Mouse (Mus musculus) heart, postnatal 10 days (tissue): ENCODE results near the gene Cir1. TPM values are rescaled to one million over a fixed set of nuclear protein-coding genes. Genes with fewer than 3 reads are reported as not detected.

Experiments used
- DNase-seq, 2 experiments: peaks; one replicate each; pipeline ENCODE4 v3.0.0; 2021
- intact Hi-C: fragments of 180-260 bp; cut with DNase I; formaldehyde crosslinking; loops from one replicate; pipeline ENCODE4 v1.15.1; 2025
- total RNA-seq, 2 experiments: library from RNA; stranded (reverse); gene quantifications; 2 replicates each; pipeline ENCODE4 v1.2.3; 2021

Cir1 gene
- 10 to 100 TPM; 13.7 to 14.0 TPM for total RNA-seq

DNA sequence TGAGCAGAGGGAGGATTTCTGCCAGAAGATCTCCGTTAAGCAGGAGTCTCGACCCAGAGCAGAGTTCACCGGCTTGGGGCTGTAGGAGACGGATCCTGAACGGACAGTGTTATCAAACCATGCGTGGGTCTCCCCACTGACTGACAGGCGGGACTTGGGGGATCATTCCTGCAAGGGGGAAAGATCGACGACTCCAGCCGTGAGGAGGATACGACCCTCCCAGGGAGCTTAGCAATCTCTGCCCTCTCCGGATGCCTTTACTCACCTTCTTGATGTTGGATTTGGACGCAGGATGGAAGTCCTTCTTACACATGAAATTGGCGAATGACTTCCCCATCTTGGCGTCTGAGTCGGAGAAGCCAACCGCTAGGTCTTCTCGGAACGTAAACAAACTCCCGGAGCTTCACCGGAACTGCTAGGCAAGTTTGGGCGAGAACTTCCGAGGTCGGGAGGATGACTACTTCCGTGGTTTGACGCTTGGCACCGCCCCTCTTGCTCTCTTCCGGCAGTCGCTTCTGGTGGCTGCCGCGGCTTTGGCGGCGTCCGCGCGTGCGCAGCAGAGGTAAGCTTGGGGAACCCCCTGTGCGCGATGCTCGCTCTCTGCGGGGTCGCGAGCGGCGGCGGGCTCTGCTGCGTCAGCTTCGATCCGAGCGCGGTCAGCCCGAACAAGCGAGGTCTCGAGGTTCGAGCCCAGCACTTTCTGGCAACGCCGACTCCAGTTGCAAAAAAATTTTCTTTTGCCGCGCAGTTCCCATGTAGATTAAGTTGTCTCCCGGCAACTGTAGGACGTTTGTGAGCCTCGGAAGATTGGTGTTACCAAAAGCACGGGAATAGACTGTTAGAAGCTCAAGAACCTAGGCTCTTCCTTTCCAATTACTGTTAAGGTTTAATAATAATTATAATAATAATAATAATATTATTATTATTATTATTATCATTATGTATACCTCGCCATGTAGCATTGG is at the start of gene Cir1, which contains the start of gene Scrn3:
TSS of gene Cir1 (minus strand) at position 550 of the 965 bp plus-strand sequence.
TSS of gene Scrn3 (plus strand) at position 450 of the 965 bp plus-strand sequence.
- intact Hi-C loops, result loop anchor here (5.0 kb wide), 1 partner anchor 75 kb away; the partner anchor contains the start of gene Gpr155
- DNase-seq, result peak; percentile 96 to 97

DNA sequence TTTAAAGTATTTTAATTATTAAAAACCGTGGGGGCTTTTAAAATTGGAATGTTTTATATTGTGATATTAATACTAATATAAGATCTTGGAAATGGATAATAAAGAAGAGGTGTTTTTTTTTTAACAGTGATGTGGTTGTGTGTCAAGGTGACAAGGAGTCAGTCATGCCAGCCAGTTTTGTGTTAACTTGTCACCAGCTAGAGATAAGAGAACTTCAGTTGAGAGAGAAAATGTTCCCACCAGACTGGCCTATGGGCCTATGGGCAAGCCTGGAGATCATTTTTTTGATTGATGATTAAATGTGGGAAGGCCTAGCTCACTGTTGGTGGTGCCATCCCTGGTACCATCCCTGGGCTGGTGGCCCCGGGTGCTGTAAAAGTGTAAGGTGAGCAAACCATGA is 48.0 kb upstream of the Cir1 start:
- DNase-seq, result no peak
- intact Hi-C loops, result no loop called here

DNA sequence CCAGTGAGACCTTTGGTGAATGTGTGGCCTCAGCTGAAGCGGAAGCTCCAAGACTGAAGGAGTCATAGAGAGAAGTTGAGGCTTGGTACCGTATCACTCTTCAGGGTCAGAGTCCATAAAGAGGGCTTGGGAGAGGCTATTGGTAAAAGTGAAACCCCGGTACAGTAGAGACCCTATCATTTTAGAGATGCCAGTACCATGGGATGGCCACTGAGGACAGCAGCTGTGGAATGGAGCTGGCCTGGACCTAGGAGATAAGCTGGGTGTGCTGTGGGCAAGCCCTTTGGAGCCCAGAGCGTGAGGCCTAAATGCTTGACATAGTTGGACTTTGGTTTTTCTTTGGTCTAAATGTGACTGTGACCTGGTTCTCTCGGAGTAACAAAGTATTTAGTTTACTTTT is 47.4 kb upstream of the Cir1 start:
- intact Hi-C loops, result no loop called here
- DNase-seq, result no peak

DNA sequence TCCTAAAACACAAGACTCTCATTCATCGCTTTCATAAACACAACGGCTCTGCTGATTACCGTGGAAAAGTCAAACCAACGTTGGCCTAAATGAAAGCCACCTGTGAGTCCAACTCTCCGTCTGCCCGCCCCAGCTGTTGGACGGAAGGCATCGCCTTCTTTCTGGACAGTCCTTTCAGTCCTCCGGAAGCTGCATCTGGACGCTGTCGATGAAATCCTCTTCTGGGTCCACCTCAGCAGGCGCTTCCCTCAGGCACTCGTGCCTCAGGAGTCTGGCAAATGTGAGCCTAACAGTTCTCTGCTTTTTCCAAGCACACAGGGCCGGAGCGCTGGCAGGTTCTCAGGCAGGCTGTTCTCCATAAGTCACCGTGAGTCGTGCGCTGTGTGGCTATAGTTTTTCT is 44.5 kb upstream of the Cir1 start:
- intact Hi-C loops, result no loop called here
- DNase-seq, result no peak

DNA sequence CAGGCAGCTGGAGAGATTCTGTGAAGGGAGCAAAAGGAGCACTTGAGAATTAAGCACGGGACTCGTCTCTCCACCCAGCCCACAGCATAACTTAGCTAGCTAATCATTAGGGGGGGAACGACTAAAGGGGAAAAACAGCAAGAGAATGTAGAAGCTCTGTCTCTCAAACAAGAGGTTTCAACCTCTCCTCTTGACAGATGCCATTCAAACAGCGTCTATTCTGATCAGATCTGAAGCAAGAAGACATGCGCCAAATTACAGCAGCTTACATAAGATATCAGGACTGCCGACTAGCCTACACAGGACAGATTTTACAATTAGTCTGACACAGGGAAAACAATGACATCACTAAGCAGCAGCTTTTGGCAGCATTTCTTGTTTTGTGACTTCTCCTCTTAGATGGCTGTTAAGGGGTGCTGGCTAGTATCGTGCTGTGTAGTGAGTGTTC is 39.5 kb upstream of the Cir1 start:
- peak; percentile 42 to 45 for DNase-seq

DNA sequence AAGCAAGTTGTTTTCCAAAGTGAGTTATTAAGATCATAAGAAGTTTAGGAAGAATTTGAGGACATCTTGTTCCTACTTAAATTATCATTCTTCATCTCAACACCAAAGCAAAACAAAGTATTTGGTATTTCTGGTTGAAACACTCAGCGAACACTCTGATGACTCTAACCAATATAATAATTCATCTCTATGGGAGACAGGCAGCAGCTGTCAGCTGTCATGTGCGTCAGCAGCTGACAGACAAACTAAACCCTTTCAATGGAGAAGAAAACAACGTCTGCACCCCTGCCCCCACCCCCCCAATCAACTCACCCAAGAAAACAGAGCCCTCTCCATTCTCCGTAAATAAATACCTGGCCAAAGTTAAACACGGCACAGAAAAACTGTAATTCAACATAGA is 39.0 kb upstream of the Cir1 start:
- peak; percentile 24 to 31 for DNase-seq
- intact Hi-C loops, result no loop called here

More for the DNA sequence above, 39.5 kb upstream of the Cir1 start:
- intact Hi-C loops, result no loop called here

DNA sequence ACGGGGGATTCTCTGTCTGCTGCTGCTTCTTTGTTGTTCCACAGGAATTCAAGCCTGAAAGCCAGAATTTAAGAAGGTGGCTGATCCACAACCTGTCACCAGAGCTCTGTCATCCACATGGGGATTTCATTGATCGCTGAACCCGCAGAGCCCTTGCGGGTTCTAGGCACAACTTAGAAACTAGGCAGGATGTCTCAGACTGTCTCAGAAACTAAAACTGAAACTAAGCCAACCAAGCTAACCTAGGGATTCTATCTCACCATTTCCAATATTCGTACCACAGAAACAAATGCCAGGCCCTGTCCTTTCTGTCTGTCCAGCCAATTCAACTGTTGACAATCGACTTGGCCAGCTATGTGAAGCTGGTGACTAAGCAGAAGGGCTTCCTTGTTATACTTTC is 35.7 kb upstream of the Cir1 start:
- no peak for DNase-seq
- intact Hi-C loops, result no loop called here

DNA sequence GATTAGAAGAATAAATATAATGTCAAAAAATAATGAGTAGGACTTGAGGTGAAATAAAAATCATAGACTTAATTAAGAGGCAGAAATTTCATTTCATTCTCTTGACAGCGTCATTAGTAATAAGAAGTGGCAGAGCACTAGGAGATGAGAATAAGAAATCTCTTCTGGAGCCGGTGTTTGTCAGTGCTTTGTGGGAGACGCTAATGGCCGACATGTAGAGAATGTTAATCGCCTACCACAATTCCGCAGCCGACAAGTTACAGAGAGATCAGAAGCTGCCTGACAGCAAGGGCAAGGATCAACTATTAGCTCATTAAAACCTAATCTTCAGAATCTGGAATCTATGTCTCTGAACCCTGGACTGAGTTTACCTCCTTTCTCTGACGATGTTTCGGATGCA is 35.3 kb upstream of the Cir1 start:
- no peak for DNase-seq
- intact Hi-C loops, result no loop called here

DNA sequence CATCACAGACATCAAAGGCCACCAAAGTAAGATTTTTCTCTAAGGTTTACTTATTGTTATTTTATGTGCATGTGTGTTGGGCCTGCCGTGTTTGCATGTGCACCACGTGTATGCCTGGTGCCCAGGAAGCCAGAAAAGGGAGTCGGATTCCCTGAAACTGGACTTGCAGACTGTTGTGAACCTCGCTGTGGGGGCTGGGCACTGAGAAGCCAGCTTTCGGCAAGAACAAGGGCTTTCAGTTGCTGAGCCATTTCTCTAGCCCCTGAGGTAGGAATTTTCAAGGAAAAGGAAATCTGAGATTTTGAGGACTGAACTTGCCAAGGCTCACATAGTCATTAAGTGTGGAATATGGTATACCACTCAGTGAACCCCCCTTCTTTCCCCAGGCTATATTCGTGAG is 34.6 kb upstream of the Cir1 start:
- DNase-seq, result no peak
- intact Hi-C loops, result no loop called here

DNA sequence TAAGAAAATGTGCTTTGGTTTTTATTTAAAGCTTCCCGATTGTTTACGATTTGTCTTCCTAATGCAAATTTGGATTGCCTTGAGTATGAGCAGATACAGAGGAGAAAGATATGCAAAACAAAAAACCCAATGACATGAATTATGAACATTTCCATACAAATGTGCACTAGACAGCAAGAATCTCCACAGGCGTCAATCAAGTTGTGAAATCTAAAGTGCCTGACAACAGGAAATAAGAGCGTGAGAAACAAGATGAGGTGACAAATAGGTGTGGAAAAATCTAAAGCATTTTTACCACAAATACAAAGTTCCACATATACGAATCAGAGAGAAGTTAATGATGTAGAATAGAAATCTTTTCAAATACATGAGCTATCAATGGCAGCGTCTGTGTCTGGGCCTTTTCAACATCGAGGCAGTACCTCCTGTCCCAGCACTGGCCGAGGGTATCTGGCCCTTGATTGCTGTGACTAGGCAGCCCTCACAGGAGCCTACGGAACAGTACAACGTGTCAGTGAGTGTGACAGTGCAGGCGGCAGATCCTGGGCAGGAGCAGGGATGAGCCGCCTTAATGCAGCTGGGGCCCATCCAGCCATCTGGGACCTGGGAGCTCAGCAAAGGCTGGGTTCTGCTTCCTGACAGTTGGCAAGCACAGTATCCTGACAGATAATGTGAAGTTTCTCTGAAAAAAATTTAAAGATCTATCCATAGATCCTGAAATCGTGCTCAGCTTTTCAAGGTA is 34.0 kb upstream of the Cir1 start:
- DNase-seq, result no peak
- intact Hi-C loops, result no loop called here

DNA sequence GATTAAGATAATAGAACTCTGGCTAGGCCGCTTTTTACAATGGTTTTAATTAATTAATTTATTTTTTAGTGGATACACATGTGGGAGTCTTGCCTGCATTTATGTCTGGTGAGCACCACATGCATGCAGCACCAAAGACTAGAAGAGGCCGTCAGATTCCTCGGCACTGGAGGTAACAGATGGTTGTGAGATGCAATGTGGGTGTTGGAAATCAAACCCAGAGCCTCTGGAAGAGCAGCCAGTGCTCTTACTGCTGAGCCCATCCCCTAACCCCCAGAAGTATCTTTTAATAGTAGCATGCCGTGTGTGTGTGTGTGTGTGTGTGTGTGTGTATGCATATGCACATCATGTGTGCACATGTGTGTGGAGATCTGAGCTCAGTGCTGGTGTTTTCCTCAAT is 32.7 kb upstream of the Cir1 start:
- intact Hi-C loops, result no loop called here
- DNase-seq, result no peak

DNA sequence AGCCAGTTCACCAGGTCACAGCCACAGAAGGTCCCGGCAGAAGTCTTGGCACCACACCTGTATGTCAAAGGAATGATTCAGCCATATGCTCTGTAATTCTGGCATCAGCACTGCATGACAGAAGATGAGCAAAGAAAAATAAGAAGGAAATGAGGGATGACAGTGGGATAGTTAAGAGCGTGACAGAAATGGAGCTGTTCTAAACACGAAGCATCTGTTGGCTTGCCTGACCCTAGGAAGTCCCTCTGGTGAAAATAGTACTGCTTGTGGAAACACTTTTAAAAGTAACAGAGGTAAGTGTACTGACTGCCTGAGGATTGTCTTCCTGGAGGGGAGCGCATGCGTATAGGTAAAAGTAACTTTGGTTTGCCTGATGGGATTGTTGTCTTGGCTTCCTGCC is 31.2 kb upstream of the Cir1 start:
- intact Hi-C loops, result no loop called here
- no peak for DNase-seq

DNA sequence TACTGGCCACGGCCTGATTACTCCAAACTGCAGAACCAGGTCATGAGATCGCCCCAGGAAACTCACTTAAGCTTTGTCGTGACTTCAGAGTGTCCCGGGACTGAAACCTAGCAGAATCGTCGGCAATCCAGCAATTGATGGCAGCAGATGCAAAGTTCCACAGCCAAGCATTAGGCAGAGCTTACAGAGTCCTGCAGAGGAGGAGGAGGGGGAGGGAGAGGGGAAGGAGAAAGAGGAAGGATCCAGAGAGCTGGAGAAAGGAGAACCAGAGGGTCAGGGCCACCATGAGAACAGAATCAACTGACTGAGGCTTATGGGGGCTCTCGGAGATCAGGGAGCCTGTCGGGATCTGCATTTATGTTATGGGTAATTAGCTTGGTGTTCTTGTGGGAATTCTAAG is 25.9 kb upstream of the Cir1 start:
- DNase-seq, result no peak
- intact Hi-C loops, result no loop called here

DNA sequence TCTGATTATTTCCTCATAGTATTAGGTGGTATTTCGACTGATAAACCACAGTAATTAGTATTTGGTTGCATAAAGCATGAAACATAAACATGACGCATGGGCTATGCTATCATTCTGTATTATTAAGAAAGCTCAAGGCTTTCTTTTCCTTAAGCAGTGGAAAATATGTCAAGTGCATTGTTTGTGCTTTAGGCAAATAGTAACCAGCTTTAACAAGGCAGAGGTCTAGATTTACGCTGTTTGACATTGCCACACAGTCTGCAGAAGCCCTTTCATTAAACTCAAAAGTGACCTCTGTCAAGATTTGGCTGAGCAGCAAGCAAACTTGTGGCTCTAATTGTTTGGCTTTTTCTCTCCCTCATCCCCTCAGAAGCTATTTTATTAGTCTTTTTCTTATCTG is 23.4 kb upstream of the Cir1 start:
- DNase-seq, result no peak
- intact Hi-C loops, result no loop called here

DNA sequence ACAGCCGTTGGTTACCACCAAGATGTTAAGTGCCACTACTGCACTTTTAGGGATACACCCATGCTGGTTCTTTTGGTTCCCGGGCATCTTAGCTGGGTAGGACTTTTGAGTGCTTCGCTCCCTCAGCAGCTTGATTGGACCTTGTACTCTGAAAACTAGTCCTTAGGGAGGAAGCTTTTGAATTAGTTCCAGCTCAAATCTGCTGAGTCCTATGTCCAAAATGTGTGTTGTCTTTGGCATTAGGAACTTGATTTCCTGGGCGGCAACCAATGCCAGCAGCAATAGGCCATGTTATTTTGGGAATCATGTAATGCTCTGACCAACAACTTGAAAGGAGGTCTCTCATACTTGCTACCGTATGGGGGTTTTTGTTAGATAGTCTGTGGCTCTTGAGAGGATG is 13.4 kb upstream of the Cir1 start:
- DNase-seq, result peak; percentile 7 to 10
- intact Hi-C loops, result no loop called here

DNA sequence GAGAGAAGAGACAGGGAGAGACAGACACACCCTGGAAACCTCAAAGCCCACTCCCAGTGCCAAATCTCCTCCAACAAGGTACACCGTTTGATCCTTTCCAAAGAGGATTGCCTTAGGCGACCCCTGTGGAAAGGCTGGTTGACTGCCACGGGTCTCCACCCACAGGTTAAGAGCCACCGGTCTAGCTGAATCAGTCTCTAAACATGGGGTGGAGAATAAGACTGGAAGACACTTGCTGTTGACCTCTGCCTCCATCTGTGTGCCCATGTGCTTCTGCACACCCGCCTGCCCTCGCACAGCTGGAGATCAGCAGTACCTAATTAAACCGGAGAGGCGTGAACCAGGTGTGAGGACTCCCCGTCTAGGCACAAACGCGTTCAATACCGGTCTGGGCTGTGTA is 10.5 kb upstream of the Cir1 start:
- intact Hi-C loops, result no loop called here
- no peak for DNase-seq

DNA sequence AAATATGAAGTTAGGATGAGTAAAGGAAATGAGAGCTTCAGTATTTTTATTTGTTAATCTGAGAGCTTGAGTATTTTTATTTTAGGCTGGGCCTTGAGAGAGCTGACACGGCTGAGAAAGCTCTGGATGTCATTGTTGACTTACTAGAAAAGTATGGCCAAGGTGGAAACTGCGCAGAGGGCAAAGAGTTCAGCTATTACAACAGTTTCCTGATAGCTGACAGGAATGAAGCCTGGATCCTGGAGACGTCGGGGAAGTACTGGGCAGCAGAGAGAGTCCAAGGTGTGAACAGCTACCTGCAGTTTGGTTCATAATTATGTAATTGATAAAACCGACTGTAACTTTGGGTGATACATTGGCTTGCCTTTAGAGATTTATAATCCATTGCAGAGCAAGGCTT is 6.7 kb upstream of the Cir1 start:
- no peak for DNase-seq
- intact Hi-C loops, result no loop called here

DNA sequence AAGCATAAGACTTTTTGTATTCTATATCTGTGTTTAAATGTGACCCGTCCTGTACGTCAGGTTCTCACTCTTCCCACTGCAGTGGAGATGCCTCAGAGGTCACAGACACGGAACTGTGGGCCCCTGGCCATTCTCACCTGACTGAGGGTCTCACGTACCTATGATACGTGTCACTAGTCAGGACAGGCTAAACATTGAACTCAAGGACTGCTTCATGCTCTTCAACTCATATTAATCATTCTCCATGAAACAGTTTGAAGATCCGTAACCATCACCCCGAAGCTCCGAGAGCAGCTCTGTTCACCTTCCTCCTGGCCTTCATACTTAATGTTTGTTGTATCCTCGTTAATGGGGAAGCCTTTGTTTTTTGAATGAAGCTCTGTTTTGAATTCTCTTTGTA is 4.9 kb upstream of the Cir1 start:
- intact Hi-C loops, result no loop called here
- DNase-seq, result no peak

DNA sequence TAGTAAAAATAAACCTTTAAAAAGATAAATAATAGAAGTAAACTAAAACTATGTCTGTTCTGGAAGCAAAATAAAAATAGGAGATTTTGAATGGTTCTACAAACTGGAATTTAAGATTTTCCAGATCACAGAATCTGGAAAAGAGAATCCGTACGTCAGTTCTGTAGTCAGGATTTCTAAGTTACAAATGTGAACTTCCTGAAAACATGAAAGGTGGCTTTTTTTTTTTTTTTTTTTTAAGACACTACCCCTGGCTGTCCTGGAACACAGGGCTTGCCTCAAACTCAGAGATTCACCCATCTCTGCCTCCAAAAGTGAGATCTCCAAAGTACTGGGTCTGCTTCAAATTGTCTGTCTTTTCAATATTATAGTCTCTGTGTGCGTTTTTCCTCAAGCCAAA is 1.8 kb upstream of the Cir1 start:
- no peak for DNase-seq
- intact Hi-C loops, result loop anchor here (5.0 kb wide), 1 partner anchor 73 kb away; the partner anchor contains the start of gene Gpr155

DNA sequence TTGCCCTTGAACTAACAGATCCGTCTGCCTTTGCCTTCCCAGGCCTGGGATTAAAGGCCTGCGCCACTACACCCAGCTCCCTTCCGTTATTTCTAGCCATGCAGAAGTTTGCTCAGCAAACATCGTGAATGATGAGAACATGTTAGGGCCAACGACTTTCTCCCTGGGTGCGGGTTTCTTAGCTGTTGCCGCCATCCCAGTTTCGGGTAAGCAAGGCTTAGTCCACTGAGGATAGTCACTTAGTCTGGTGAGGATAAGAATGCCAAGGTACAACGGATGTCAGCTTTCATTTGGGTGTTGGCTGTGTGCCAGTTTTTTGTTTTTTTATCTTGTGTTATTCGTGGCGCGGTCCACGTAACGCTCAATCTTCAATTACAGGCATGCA is 608 bp upstream of the Cir1 start:
- peak; percentile 62 to 74 for DNase-seq
- intact Hi-C loops, result loop anchor here (5.0 kb wide), 1 partner anchor 74 kb away; the partner anchor contains the start of gene Gpr155

DNA sequence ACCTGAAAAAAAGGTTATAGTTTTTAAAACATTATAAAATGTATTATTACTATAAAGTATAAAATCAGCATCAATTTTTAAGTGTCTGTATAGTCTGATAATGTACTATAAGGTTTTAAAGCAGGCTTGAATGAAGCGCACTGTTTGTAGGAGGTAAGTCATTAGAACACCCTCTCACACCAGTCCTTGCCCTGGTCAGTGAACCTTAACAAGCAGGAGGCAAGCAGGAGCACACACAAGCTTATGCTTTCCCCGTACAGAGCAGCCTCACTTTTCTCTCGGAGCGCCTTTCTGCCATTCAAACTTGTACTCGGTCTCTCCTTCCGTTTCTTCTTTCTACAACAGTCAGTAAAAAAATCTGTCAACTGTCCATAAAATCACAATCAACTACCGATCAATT is 6.5 kb downstream of the Cir1 start:
- DNase-seq, result no peak
- intact Hi-C loops, result no loop called here

DNA sequence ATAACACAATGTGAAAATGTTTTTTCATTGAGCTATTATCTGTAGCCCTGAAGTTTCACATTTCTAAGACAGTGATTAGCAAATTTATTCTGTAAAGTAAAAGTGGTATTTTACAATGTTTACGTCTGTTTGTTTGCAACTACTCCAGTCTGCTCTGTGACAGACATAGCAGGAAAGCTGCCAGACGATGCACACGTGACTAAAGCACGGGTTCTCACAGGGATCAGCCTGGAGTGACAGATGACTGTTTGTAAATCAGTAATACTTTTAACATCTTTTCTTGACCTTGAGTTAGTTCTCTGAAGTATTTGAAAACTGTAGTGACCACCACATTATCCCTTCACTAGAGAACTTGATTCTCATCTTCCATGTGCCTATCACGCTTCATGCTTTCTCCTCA is 8.0 kb downstream of the Cir1 start:
- intact Hi-C loops, result no loop called here
- no peak for DNase-seq
